Mouse (Mus musculus) thymus, adult 2 months (tissue): ENCODE measurements around the gene Rbm20. TPM values are rescaled to one million over a fixed set of nuclear protein-coding genes. Genes with fewer than 3 reads are reported as not detected.

Experiments used
- DNase-seq: peaks from one replicate; pipeline ENCODE4 v3.0.0; 2021
- H3K27ac ChIP-seq: fragments of 200-500 bp; 2 replicates; pipeline ENCODE4 v1.5.1; 2012; ENCODE audit warnings: low read length, control low read depth; ENCODE audit not compliant: control insufficient read depth, insufficient read depth
- H3K27me3 ChIP-seq: fragments of 200-500 bp; 2 replicates; pipeline ENCODE4 v1.6.1; 2012; ENCODE audit warnings: mild to moderate bottlenecking, low read length, moderate library complexity, mixed read lengths; ENCODE audit not compliant: control insufficient read depth, insufficient read depth
- H3K36me3 ChIP-seq: fragments of 200-500 bp; 2 replicates; pipeline ENCODE4 v1.6.1; 2012; ENCODE audit warnings: mild to moderate bottlenecking, low read length, moderate library complexity; ENCODE audit not compliant: control insufficient read depth, insufficient read depth
- H3K4me1 ChIP-seq: fragments of 200-500 bp; replicated peaks from 2 replicates; pipeline ENCODE4 v1.6.1; 2012; ENCODE audit warnings: low read length; ENCODE audit not compliant: control insufficient read depth, insufficient read depth
- H3K4me3 ChIP-seq: fragments of 200-500 bp; 2 replicates; pipeline ENCODE4 v1.5.1; 2012; ENCODE audit warnings: mild to moderate bottlenecking, low read length, control low read depth, moderate library complexity; ENCODE audit not compliant: control insufficient read depth, insufficient read depth
- CTCF ChIP-seq: fragments of 200-500 bp; IDR thresholded peaks from 2 replicates; pipeline ENCODE4 v1.5.1; 2012; ENCODE audit warnings: mild to moderate bottlenecking, control low read depth, low read length, moderate library complexity, borderline replicate concordance; ENCODE audit not compliant: control insufficient read depth, poor library complexity, insufficient read depth; ENCODE audit errors: extremely low read depth
- POLR2A ChIP-seq: fragments of 200-500 bp; IDR thresholded peaks from 2 replicates; pipeline ENCODE4 v1.6.1; 2012; ENCODE audit warnings: mild to moderate bottlenecking, low read length, control low read depth, moderate library complexity; ENCODE audit not compliant: control insufficient read depth, poor library complexity, insufficient read depth; ENCODE audit errors: extremely low read depth
- WGBS: fragments of 180-500 bp; shearing (Covaris S2); methylation state at CpG from one replicate; pipeline ENCODE4 v1.1.7; 2018; 5-methylcytosine and 5-hydroxymethylcytosine counted together
- polyA plus RNA-seq: library from polyadenylated mRNA; depleted of rRNA; stranded (reverse); fragments of >200 nt; gene quantifications from 2 replicates; pipeline ENCODE4 v1.2.3, GENCODE M21; 2012

The Rbm20 gene
- polyA plus RNA-seq, 1 experiment = 9.8 TPM

DNA sequence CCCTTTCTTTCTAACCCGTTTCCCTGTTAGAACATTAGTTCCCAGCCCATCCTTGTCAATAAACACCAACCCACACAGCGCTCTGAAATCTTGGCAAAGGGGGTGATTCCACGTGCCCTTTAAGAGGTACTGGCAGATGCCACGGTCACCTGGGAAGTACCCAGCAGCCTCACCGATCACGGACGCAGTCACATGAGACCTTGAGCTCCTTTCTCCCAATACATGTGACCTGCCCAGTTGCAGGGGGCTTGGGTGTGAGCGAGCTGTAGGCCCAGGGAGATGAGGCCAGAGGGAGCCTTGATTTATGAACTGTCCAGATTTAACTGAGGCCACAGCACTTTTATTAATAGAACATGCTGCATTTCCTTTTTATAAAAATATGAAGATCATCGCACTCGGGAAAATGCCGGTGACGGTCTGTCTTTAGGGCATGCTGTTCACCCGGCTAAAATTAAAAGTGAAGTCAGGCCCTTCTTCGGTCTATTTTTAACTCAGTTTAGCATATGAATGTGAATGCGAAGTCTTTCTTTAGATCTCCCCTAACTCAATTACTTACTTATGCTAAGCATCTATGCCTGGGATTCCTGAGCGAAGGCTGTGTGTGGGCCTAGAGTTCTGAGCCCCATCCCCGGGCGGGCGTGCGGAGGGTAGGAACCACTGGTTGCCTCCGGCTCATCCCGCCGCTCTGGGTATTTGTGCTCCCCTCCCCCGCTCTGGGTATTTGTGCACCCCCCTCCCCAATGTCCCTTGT lies 20.4 kb downstream of the Rbm20 start:
- WGBS = 91% methylated on average over 24 of the region's 24 CpGs
- DNase-seq = no peak
- TF ChIP-seq CTCF (no peak), POLR2A (no peak)
- no peak overlapping the region for H3K27ac ChIP-seq
- H3K27me3 ChIP-seq = no peaks in the 10 kb centered on the region
- H3K4me3 ChIP-seq = no peak overlapping the region
- H3K4me1 ChIP-seq = no peaks in the 10 kb centered on the region
- no peaks in the 10 kb centered on the region for H3K36me3 ChIP-seq

DNA sequence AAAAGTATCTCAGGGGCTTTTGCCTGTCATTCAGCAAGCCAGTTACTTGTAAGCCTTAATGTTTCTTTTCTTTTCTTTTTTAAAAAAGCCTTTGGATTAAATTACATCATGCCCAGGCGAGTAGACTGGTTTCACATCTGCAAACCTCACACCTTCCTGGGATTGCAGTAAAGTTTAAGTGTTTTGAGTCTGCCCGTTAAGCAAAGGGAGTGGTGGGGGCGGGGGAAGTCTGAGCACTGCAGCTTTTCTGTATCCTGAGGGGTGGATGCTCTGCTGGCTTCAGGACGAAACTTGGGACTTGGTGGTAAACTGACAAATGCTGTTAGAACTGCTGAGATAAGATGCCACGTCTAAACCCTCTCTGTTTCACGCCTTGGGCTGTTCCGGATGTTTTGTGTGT lies 22.6 kb downstream of the Rbm20 start:
- Histone ChIP-seq H3K36me3 (no peaks in the 10 kb centered on the region), H3K27me3 (no peaks in the 10 kb centered on the region), H3K27ac (no peak overlapping the region), H3K4me3 (no peak overlapping the region), H3K4me1 (no peaks in the 10 kb centered on the region)
- DNase-seq = no peak
- 71% methylated on average over 7 of the region's 7 CpGs for WGBS
- no peak for TF ChIP-seq POLR2A
- no peak for TF ChIP-seq CTCF

GRCm38 (mm10) chr19:53701434-53701833 lies 24.3 kb downstream of the Rbm20 start:
- Histone ChIP-seq H3K36me3 (no peaks in the 10 kb centered on the region), H3K4me1 (no peaks in the 10 kb centered on the region), H3K4me3 (no peak overlapping the region), H3K27ac (no peak overlapping the region), H3K27me3 (no peaks in the 10 kb centered on the region)
- 95% methylated on average over 9 of the region's 9 CpGs for whole genome bisulfite sequencing
- TF ChIP-seq POLR2A (no peak), CTCF (no peak)
- DNase-seq = no peak

GRCm38 (mm10) chr19:53704895-53705823 lies 28.1 kb downstream of the Rbm20 start:
- Histone ChIP-seq H3K27ac (no peak overlapping the region), H3K4me1 (no peaks in the 10 kb centered on the region), H3K4me3 (no peak overlapping the region), H3K27me3 (no peaks in the 10 kb centered on the region), H3K36me3 (no peaks in the 10 kb centered on the region)
- TF ChIP-seq CTCF = peak; percentile 70; the same call in 1 of the 2 replicates
- no peak for TF ChIP-seq POLR2A
- DNase-seq = peak; percentile 74
- 8% methylated on average over 29 of the region's 29 CpGs for WGBS

- Histone ChIP-seq H3K36me3 (no peaks in the 10 kb centered on the region), H3K4me3 (no peak overlapping the region), H3K27me3 (no peaks in the 10 kb centered on the region), H3K4me1 (no peaks in the 10 kb centered on the region), H3K27ac (no peak overlapping the region)
- no peak for DNase-seq
- no peak for TF ChIP-seq POLR2A
- no peak for TF ChIP-seq CTCF
- 89% methylated on average over 11 of the region's 11 CpGs for WGBS
Observed at GRCm38 (mm10) chr19:53708401-53708800, 31.3 kb downstream of the Rbm20 start.

GRCm38 (mm10) chr19:53710861-53711260 lies 33.8 kb downstream of the Rbm20 start:
- no peak for DNase-seq
- Histone ChIP-seq H3K27ac (no peak overlapping the region), H3K27me3 (no peaks in the 10 kb centered on the region), H3K36me3 (no peaks in the 10 kb centered on the region), H3K4me3 (no peak overlapping the region), H3K4me1 (no peaks in the 10 kb centered on the region)
- 47% methylated on average over 4 of the region's 4 CpGs for WGBS
- TF ChIP-seq CTCF = no peak
- TF ChIP-seq POLR2A = no peak
